Mouse (Mus musculus) frontal cortex, adult 2 months (tissue): Measurements from ENCODE around the gene Hist1h2ak. TPM values are rescaled to one million over a fixed set of nuclear protein-coding genes. Genes with fewer than 3 reads are reported as not detected.
"Not testable (repeated sequence)": the region's sequence is repeated elsewhere in the genome, so short reads cannot be mapped to it uniquely, and the experiment has no call there.

Experiments
- DNase-seq, 2 experiments: peaks; one replicate each; pipeline ENCODE4 v3.0.0; 2022; ENCODE audit warnings: low spot score in 1 of 2; ENCODE audit errors: extremely low spot score in 1 of 2
- polyA plus RNA-seq: library from polyadenylated mRNA; depleted of rRNA; stranded (reverse); fragments of >200 nt; gene quantifications from 2 replicates; pipeline ENCODE4 v1.2.3, GENCODE M21; 2012

Hist1h2ak gene
- polyA plus RNA-seq, 1 experiment, result 1.1 TPM

GRCm38 (mm10) chr13:21722373-21722925, 31.2 kb downstream of the Hist1h2ak start:
- no peak for DNase-seq

- peak; percentile 74 to 86 for DNase-seq
Measured at GRCm38 (mm10) chr13:21721757-21722372, 31.8 kb downstream of the Hist1h2ak start, which contains the start of gene Hist1h2bm. Gene Hist1h2bm (plus strand): TSS chr13:21722044.

- DNase-seq, result not testable (repeated sequence)
Measured at GRCm38 (mm10) chr13:21721107-21721756, 32.4 kb downstream of the Hist1h2ak start.

GRCm38 (mm10) chr13:21718381-21719080, 35.1 kb downstream of the Hist1h2ak start:
- DNase-seq, result no peak

- peak; percentile 84 to 95 for DNase-seq
Measured at GRCm38 (mm10) chr13:21717397-21718357, 36.0 kb downstream of the Hist1h2ak start, which contains the start of gene Hist1h3h. Gene Hist1h3h (plus strand): TSS chr13:21717659.

GRCm38 (mm10) chr13:21716540-21717391, 36.9 kb downstream of the Hist1h2ak start:
- DNase-seq, result not testable (repeated sequence)

GRCm38 (mm10) chr13:21715864-21716539, 37.6 kb downstream of the Hist1h2ak start, which contains the start of the genes Hist1h2bl and Hist1h2ai:
Gene Hist1h2bl (minus strand): TSS chr13:21716143.
Gene Hist1h2ai (plus strand): TSS chr13:21716422.
- DNase-seq, result peak; percentile 94 to 97

- DNase-seq, result peak in 1 of 2 experiments; percentile 47
Measured at GRCm38 (mm10) chr13:21715131-21715863, 38.3 kb downstream of the Hist1h2ak start.

- peak; percentile 66 to 86 for DNase-seq
Measured at GRCm38 (mm10) chr13:21714725-21715124, 38.9 kb downstream of the Hist1h2ak start.

- no peak for DNase-seq
Measured at GRCm38 (mm10) chr13:21711698-21712097, 41.9 kb downstream of the Hist1h2ak start.

- DNase-seq, result peak; percentile 69 to 93
Measured at GRCm38 (mm10) chr13:21710821-21711525, 42.7 kb downstream of the Hist1h2ak start.

GRCm38 (mm10) chr13:21710031-21710711, 43.5 kb downstream of the Hist1h2ak start:
- peak; percentile 73 to 95 for DNase-seq

- no peak for DNase-seq
Measured at GRCm38 (mm10) chr13:21706669-21707068, 47.0 kb downstream of the Hist1h2ak start.
